Mouse (Mus musculus): ENCODE data around the gene Olfr1095. TPM values are rescaled to one million over a fixed set of nuclear protein-coding genes. Genes with fewer than 3 reads are reported as not detected.

Olfr1095 gene
- not detected in 2 replicates for polyA plus RNA-seq (2012; rRNA removed)

- Histone ChIP-seq H3K4me1 (ENCODE audit: control insufficient read depth, insufficient read depth, low read length) (no peaks in the 10 kb centered on the region), H3K36me3 (ENCODE audit: control insufficient read depth, insufficient read depth, low read length) (no peaks in the 10 kb centered on the region), H3K27me3 (ENCODE audit: control insufficient read depth, insufficient read depth, low read length) (no peaks in the 10 kb centered on the region), H3K27ac (ENCODE audit: control insufficient read depth, insufficient read depth, low read depth, low read length) (no peak within 1 kb of the TSS), H3K4me3 (ENCODE audit: control insufficient read depth, low read depth, low read length) (no peak within 1 kb of the TSS)
- TF ChIP-seq POLR2A (IDR thresholded peaks at IDR 0.05; ENCODE audit: control insufficient read depth, low read depth, low read length) = no peak
- TF ChIP-seq CTCF (IDR thresholded peaks at IDR 0.05; ENCODE audit: control insufficient read depth, insufficient read depth, insufficient replicate concordance, low read depth, low read length) = no peak
Observed at GRCm38 (mm10) chr2:86851596-86851995, at the start of gene Olfr1095. TSS of gene Olfr1095 (minus strand) at chr2:86851696.

GRCm38 (mm10) chr2:86892116-86892515 is 40.6 kb upstream of the Olfr1095 start, which contains the start of gene Olfr1097:
TSS of gene Olfr1097 (minus strand) at chr2:86892216.
- TF ChIP-seq POLR2A (IDR thresholded peaks at IDR 0.05; ENCODE audit: control insufficient read depth, low read depth, low read length) = no peak
- TF ChIP-seq CTCF (IDR thresholded peaks at IDR 0.05; ENCODE audit: control insufficient read depth, insufficient read depth, insufficient replicate concordance, low read depth, low read length) = no peak
- Histone ChIP-seq H3K4me3 (ENCODE audit: control insufficient read depth, low read depth, low read length) (no peak within 1 kb of the TSS), H3K27ac (ENCODE audit: control insufficient read depth, insufficient read depth, low read depth, low read length) (no peak within 1 kb of the TSS), H3K36me3 (ENCODE audit: control insufficient read depth, insufficient read depth, low read length) (no peaks in the 10 kb centered on the region), H3K27me3 (ENCODE audit: control insufficient read depth, insufficient read depth, low read length) (no peaks in the 10 kb centered on the region), H3K4me1 (ENCODE audit: control insufficient read depth, insufficient read depth, low read length) (no peaks in the 10 kb centered on the region)

- Histone ChIP-seq H3K4me3 (ENCODE audit: control insufficient read depth, low read depth, low read length) (no peak within 1 kb of the TSS), H3K27ac (ENCODE audit: control insufficient read depth, insufficient read depth, low read depth, low read length) (no peak within 1 kb of the TSS)
- TF ChIP-seq POLR2A (IDR thresholded peaks at IDR 0.05; ENCODE audit: control insufficient read depth, low read depth, low read length) (no peak), CTCF (IDR thresholded peaks at IDR 0.05; ENCODE audit: control insufficient read depth, insufficient read depth, insufficient replicate concordance, low read depth, low read length) (no peak)
Observed at GRCm38 (mm10) chr2:86874702-86875101, 23.2 kb upstream of the Olfr1095 start, which contains the start of gene Gm13723. TSS of gene Gm13723 (minus strand) at chr2:86874802.

GRCm38 (mm10) chr2:86824363-86824762 is 27.1 kb downstream of the Olfr1095 start, which contains the start of gene Olfr1094:
TSS of gene Olfr1094 (plus strand) at chr2:86824663.
- no peak within 1 kb of the TSS for H3K27ac ChIP-seq (ENCODE audit: control insufficient read depth, insufficient read depth, low read depth, low read length)
- TF ChIP-seq CTCF (IDR thresholded peaks at IDR 0.05; ENCODE audit: control insufficient read depth, insufficient read depth, insufficient replicate concordance, low read depth, low read length) (no peak), POLR2A (IDR thresholded peaks at IDR 0.05; ENCODE audit: control insufficient read depth, low read depth, low read length) (no peak)
- no peaks in the 10 kb centered on the region for H3K36me3 ChIP-seq (ENCODE audit: control insufficient read depth, insufficient read depth, low read length)
- no peaks in the 10 kb centered on the region for H3K4me1 ChIP-seq (ENCODE audit: control insufficient read depth, insufficient read depth, low read length)
- H3K27me3 ChIP-seq (ENCODE audit: control insufficient read depth, insufficient read depth, low read length) = no peaks in the 10 kb centered on the region
- H3K4me3 ChIP-seq (ENCODE audit: control insufficient read depth, low read depth, low read length) = no peak within 1 kb of the TSS

More at GRCm38 (mm10) chr2:86874702-86875101, 23.2 kb upstream of the Olfr1095 start, which contains the start of gene Gm13723:
- H3K36me3 ChIP-seq (ENCODE audit: control insufficient read depth, insufficient read depth, low read length) = no peaks in the 10 kb centered on the region
- H3K4me1 ChIP-seq (ENCODE audit: control insufficient read depth, insufficient read depth, low read length) = no peaks in the 10 kb centered on the region
- no peaks in the 10 kb centered on the region for H3K27me3 ChIP-seq (ENCODE audit: control insufficient read depth, insufficient read depth, low read length)

- no peaks in the 10 kb centered on the region for H3K4me1 ChIP-seq (ENCODE audit: control insufficient read depth, insufficient read depth, low read length)
- no peak within 1 kb of the TSS for H3K4me3 ChIP-seq (ENCODE audit: control insufficient read depth, low read depth, low read length)
- H3K27me3 ChIP-seq (ENCODE audit: control insufficient read depth, insufficient read depth, low read length) = no peaks in the 10 kb centered on the region
- no peaks in the 10 kb centered on the region for H3K36me3 ChIP-seq (ENCODE audit: control insufficient read depth, insufficient read depth, low read length)
- no peak within 1 kb of the TSS for H3K27ac ChIP-seq (ENCODE audit: control insufficient read depth, insufficient read depth, low read depth, low read length)
- TF ChIP-seq CTCF (IDR thresholded peaks at IDR 0.05; ENCODE audit: control insufficient read depth, insufficient read depth, insufficient replicate concordance, low read depth, low read length) = no peak
- no peak for TF ChIP-seq POLR2A (IDR thresholded peaks at IDR 0.05; ENCODE audit: control insufficient read depth, low read depth, low read length)
Observed at GRCm38 (mm10) chr2:86809918-86810317, 41.6 kb downstream of the Olfr1095 start, which contains the start of gene Olfr141. TSS of gene Olfr141 (minus strand) at chr2:86810018.

Other genes starting within 250 kb of the Olfr1095 start
- gene Olfr1084, start 212.0 kb downstream of the Olfr1095 start, polyA plus RNA-seq (2012; rRNA removed) = not detected in 2 replicates
- gene Olfr1085, start 189.7 kb downstream of the Olfr1095 start, polyA plus RNA-seq (2012; rRNA removed) = not detected in 2 replicates
- gene Olfr1086, start 171.6 kb downstream of the Olfr1095 start, polyA plus RNA-seq (2012; rRNA removed) = not detected in 2 replicates
- not detected in 2 replicates for gene Olfr1087, start 153.3 kb downstream of the Olfr1095 start, polyA plus RNA-seq (2012; rRNA removed)
- gene Olfr1089, start 118.0 kb downstream of the Olfr1095 start, polyA plus RNA-seq (2012; rRNA removed) = not detected in 2 replicates
- gene Olfr1090, start 92.7 kb downstream of the Olfr1095 start, polyA plus RNA-seq (2012; rRNA removed) = 0.12 TPM in 1 of 2 replicates, not detected in the other
- gene Olfr1093, start 69.2 kb downstream of the Olfr1095 start, polyA plus RNA-seq (2012; rRNA removed) = not detected in 2 replicates
- gene Olfr141, start 41.7 kb downstream of the Olfr1095 start, polyA plus RNA-seq (2012; rRNA removed) = not detected in 2 replicates
- gene Olfr1094, start 27.0 kb downstream of the Olfr1095 start, polyA plus RNA-seq (2012; rRNA removed) = not detected in 2 replicates
- gene Gm13723, start 23.1 kb upstream of the Olfr1095 start, polyA plus RNA-seq (2012; rRNA removed) = not detected in 2 replicates
- not detected in 2 replicates for gene Olfr1097, start 40.5 kb upstream of the Olfr1095 start, polyA plus RNA-seq (2012; rRNA removed)
- gene Olfr1098, start 72.8 kb upstream of the Olfr1095 start, polyA plus RNA-seq (2012; rRNA removed) = not detected in 2 replicates
- not detected in 2 replicates for gene Olfr1099, start 109.0 kb upstream of the Olfr1095 start, polyA plus RNA-seq (2012; rRNA removed)
- gene Olfr1100, start 128.3 kb upstream of the Olfr1095 start, polyA plus RNA-seq (2012; rRNA removed) = not detected in 2 replicates
- not detected in 2 replicates for gene Olfr1101, start 139.5 kb upstream of the Olfr1095 start, polyA plus RNA-seq (2012; rRNA removed)
- not detected in 2 replicates for gene Olfr1102, start 146.7 kb upstream of the Olfr1095 start, polyA plus RNA-seq (2012; rRNA removed)
- gene Olfr1104, start 175.4 kb upstream of the Olfr1095 start, polyA plus RNA-seq (2012; rRNA removed) = not detected in 2 replicates
- gene Olfr1105, start 184.8 kb upstream of the Olfr1095 start, polyA plus RNA-seq (2012; rRNA removed) = not detected in 2 replicates
- gene Olfr1106, start 200.6 kb upstream of the Olfr1095 start, polyA plus RNA-seq (2012; rRNA removed) = not detected in 2 replicates
- not detected in 2 replicates for gene Olfr1107, start 224.1 kb upstream of the Olfr1095 start, polyA plus RNA-seq (2012; rRNA removed)
- not detected in 2 replicates for gene Olfr1109, start 244.3 kb upstream of the Olfr1095 start, polyA plus RNA-seq (2012; rRNA removed)